Mouse (Mus musculus) G1E-ER4 (cell line): ENCODE results near the gene Fam20b. TPM values are rescaled to one million over a fixed set of nuclear protein-coding genes. Genes with fewer than 3 reads are reported as not detected.

Experiments
- GATA1 ChIP-seq: IDR thresholded peaks from one replicate; pipeline ENCODE4 v1.8.0; 2012; ENCODE audit warnings: low read length, inconsistent platforms
- polyA plus RNA-seq: library from polyadenylated mRNA; stranded (reverse); fragments of >175 nt; gene quantifications from 2 replicates; pipeline ENCODE4 v1.2.3, GENCODE M21; 2012

Fam20b gene
- polyA plus RNA-seq, 1 experiment, result 11.7 TPM

DNA sequence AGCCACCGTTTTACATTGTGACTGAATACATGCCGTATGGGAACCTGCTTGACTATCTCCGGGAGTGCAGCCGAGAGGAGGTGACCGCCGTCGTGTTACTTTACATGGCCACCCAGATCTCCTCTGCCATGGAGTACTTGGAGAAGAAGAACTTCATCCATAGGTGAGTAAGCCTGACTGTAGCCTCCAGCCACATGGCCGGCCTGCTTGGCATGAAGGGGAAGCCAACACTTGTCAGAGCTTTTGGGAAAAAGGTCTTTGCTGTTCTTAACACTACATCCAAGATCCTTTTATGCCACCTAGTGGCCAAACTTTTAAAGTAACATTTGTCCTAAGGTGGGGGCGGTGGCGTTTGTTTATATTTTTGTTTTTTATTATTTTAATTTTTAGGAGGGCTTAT is 85.8 kb downstream of the Fam20b start:
- TF ChIP-seq GATA1, result no peak

DNA sequence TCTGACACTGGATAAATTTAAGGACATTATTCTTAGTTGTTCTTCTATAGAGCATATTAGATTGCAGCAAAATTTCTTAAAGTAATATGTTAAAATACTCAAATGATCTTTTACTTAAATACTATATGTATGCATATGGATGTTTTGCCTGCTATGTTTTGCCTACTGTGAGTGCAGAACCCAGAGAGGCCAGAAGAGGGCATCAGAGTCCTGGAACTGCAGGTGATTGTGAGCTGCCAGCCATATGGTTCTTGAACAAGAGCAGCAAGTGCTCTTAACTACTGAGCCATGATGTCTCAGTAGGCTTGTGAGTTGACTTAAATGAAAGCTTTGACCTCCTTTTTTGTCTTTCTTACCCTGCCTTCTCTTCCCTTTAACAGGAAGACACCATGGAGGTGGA is 87.9 kb downstream of the Fam20b start:
- TF ChIP-seq GATA1, result no peak

DNA sequence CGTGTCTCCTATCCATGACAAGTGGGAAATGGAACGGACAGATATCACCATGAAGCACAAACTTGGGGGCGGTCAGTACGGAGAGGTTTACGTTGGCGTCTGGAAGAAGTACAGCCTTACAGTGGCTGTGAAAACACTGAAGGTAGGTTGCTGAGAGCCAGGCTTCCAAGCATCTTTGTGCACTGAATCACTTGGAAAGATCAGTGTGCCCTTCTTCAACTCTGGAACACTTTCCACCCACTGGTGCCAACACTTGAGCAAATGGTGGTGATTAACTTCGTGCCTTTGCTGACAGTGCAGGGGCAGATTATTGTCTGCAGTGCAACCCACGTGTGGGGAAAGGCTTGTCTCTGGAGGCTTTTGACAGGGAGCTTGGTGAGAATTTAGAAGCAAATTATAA is 88.9 kb downstream of the Fam20b start:
- TF ChIP-seq GATA1, result no peak

Other genes starting within 250 kb of the Fam20b start
- gene Soat1, start 244.8 kb downstream of the Fam20b start, polyA plus RNA-seq, result 0.03 TPM in 1 of 2 replicates, not detected in the other
- gene Gm10031, start 195.1 kb downstream of the Fam20b start, polyA plus RNA-seq, result 0.36 and 1.6 TPM in 2 replicates
- gene Abl2, start 160.3 kb downstream of the Fam20b start, polyA plus RNA-seq, result 14.7 and 18.6 TPM in 2 replicates
- 1.8 and 2.4 TPM in 2 replicates for gene Tor3a, start 44.7 kb downstream of the Fam20b start, polyA plus RNA-seq
- gene Angptl1, start 119.5 kb upstream of the Fam20b start, polyA plus RNA-seq, result not detected in 2 replicates
- gene Ralgps2, start 220.5 kb upstream of the Fam20b start, polyA plus RNA-seq, result 20.3 and 26.5 TPM in 2 replicates